ENCODE assay signal across 20 mouse cellular contexts in genomic region chr1:51479691-51480090, GRCm38 (mm10). TPM values are rescaled to one million over a fixed set of nuclear protein-coding genes. Genes with fewer than 3 reads are reported as not detected.
DNase-seq lines count a peak whose midpoint lies in the region; ATAC-seq and TF ChIP-seq lines count a peak whose summit lies in the region.
"Had no signal": no experiment of that assay in that cellular context is flagged by ENCODE, and none has a peak within 500 bp of the region (broad histone marks: within the 10 kb centered on the region; RNA-seq: fewer than 3 reads in every experiment).

No protein-coding gene starts in this region.

- no peak for TF ChIP-seq EP300 in MEL (IDR thresholded peaks at IDR 0.05; ENCODE audit: low read depth in 1 of 2, low read length in 2 of 2)

- H3K79me2 ChIP-seq in MEL (ENCODE audit: control insufficient read depth, insufficient read depth, low read length, poor library complexity) = peaks cover 4% of the 10 kb centered on the region; the same call in 1 of the 2 replicates
- peaks cover 29% of the 10 kb centered on the region for H3K79me2 ChIP-seq in macrophage (ENCODE audit: inconsistent target)

- peaks cover 25% of the 10 kb centered on the region for H3K4me1 ChIP-seq in megakaryocyte, embryonic 14.5 days
- peaks cover 6 to 14% of the 10 kb centered on the region in 2 experiments for H3K4me1 ChIP-seq in MEL (ENCODE audit: control insufficient read depth in 1 of 2, insufficient read depth in 2 of 2, low read length in 2 of 2)
- H3K4me1 ChIP-seq: intestine, embryonic 15.5 days; limb, embryonic 15.5 days had no signal

- no peak overlapping the region for H3K4me3 ChIP-seq in gastrocnemius, adult 2 months
- peak overlapping the region; percentile 98 for H3K4me3 ChIP-seq in megakaryocyte, embryonic 14.5 days (replicated peaks)
- H3K4me3 ChIP-seq in MEL (ENCODE audit: control insufficient read depth in 1 of 2, insufficient read depth in 1 of 2, low read depth in 2 of 2, low read length in 2 of 2) (no peak overlapping the region; a peak in 1 of 4 replicates), macrophage (ENCODE audit: inconsistent target) (peak overlapping the region; percentile 71; the same call in 1 of the 2 replicates)

- peak overlapping the region; percentile 93 for H3K27ac ChIP-seq in gastrocnemius, adult 2 months
- H3K27ac ChIP-seq in MEL (ENCODE audit: control insufficient read depth, low read depth, low read length) (no peak overlapping the region), macrophage (peak overlapping the region; percentile 89)
- H3K27ac ChIP-seq: forebrain, embryonic 15.5 days; limb, embryonic 15.5 days; midbrain, embryonic 12.5 days had no signal

- no peaks in the 10 kb centered on the region for H3K9me3 ChIP-seq in megakaryocyte, embryonic 14.5 days
- H3K9me3 ChIP-seq in MEL (replicated peaks; ENCODE audit: insufficient read depth, low read length) = no peaks in the 10 kb centered on the region
- H3K9me3 ChIP-seq: forebrain, embryonic 15.5 days; hindbrain, embryonic 15.5 days; intestine, embryonic 15.5 days; limb, embryonic 15.5 days; lung, embryonic 15.5 days; midbrain, embryonic 12.5 days had no signal

- TF ChIP-seq CTCF in gastrocnemius, adult 2 months (IDR thresholded peaks at IDR 0.05) = no peak
- TF ChIP-seq CTCF in MEL (IDR thresholded peaks at IDR 0.05 in 2 of 3, conservative IDR thresholded peaks at IDR 0.05 in 1 of 3; ENCODE audit: control insufficient read depth in 1 of 3, insufficient read depth in 1 of 3, low read depth in 2 of 3, low read length in 3 of 3, poor library complexity in 1 of 3, severe bottlenecking in 1 of 3) = no peak

- H3K9ac ChIP-seq in MEL (ENCODE audit: control insufficient read depth, low read depth, low read length, poor library complexity, severe bottlenecking) = 0 out of 2 replicates have a peak overlapping the region, but pooled peaks have one; percentile 14
- H3K9ac ChIP-seq: intestine, embryonic 15.5 days; limb, embryonic 15.5 days; lung, embryonic 15.5 days; midbrain, embryonic 12.5 days had no signal

- no peak for TF ChIP-seq POLR2A in MEL (IDR thresholded peaks at IDR 0.05; ENCODE audit: control insufficient read depth in 1 of 2, insufficient read depth in 1 of 2, low read depth in 1 of 2, low read length in 2 of 2, poor library complexity in 1 of 2)

- no peak for ATAC-seq in megakaryocyte, adult 5-6 weeks (ENCODE audit: poor library complexity, severe bottlenecking)
- ATAC-seq: CD4-positive, CD25-positive, alpha-beta regulatory T cell, adult 4 months; forebrain, embryonic 15.5 days; intestine, embryonic 15.5 days had no signal

- intact Hi-C loops in gastrocnemius, adult 2 months (cut with DNase I) = loop anchor here (5.0 kb wide), 1 partner anchor 38 kb away; no protein-coding TSS in a partner anchor
- intact Hi-C loops in gastrocnemius, postnatal 36 days (cut with DNase I) = loop anchor here (5.0 kb wide), 1 partner anchor 33 kb away; no protein-coding TSS in a partner anchor

- no peak for TF ChIP-seq RAD21 in MEL (IDR thresholded peaks at IDR 0.05; ENCODE audit: low read depth, low read length)

- no peak for DNase-seq in gastrocnemius, adult 2 months
- no peak for DNase-seq in gastrocnemius, postnatal 36 days
- no peak for DNase-seq in MEL (ENCODE audit: low read depth, low spot score)
- DNase-seq in B cell, adult 2 months = no peak
- DNase-seq in layer of hippocampus, postnatal 25 days (ENCODE audit: extremely low spot score in 1 of 2, low spot score in 1 of 2) = no peak
- DNase-seq: cerebellum, adult 18-20 months; cerebellum, postnatal 36 days; gastrocnemius, postnatal 10 days; kidney, postnatal 4 days; left cerebral cortex, postnatal 4 days had no signal

- 100% methylated on average over 1 of the region's 1 CpGs for WGBS in macrophage (ENCODE audit: missing documents)

- no peaks in the 10 kb centered on the region for H3K27me3 ChIP-seq in megakaryocyte, embryonic 14.5 days (replicated peaks)
- no peaks in the 10 kb centered on the region for H3K27me3 ChIP-seq in MEL (ENCODE audit: control insufficient read depth in 1 of 2, insufficient read depth in 2 of 2, low read length in 2 of 2)
- H3K27me3 ChIP-seq: forebrain, embryonic 15.5 days; hindbrain, embryonic 15.5 days; intestine, embryonic 15.5 days; limb, embryonic 15.5 days; lung, embryonic 15.5 days had no signal

- peaks cover 6% of the 10 kb centered on the region for H3K36me3 ChIP-seq in megakaryocyte, embryonic 14.5 days (replicated peaks; ENCODE audit: low read length)
- peaks cover 0 to 25% of the 10 kb centered on the region in 2 experiments; a peak in 2 of 4 replicates for H3K36me3 ChIP-seq in MEL (ENCODE audit: control insufficient read depth in 1 of 2, insufficient read depth in 2 of 2, low read length in 2 of 2)
- no peaks in the 10 kb centered on the region; the same call in 1 of the 2 replicates for H3K36me3 ChIP-seq in macrophage (ENCODE audit: inconsistent target)
- H3K36me3 ChIP-seq: forebrain, embryonic 15.5 days; hindbrain, embryonic 15.5 days; intestine, embryonic 15.5 days; limb, embryonic 15.5 days; lung, embryonic 15.5 days; midbrain, embryonic 12.5 days had no signal

TF ChIP-seq in MEL, 35 proteins besides CTCF, POLR2A, EP300 and RAD21:
- no peak for TF ChIP-seq MYC (IDR thresholded peaks at IDR 0.05; ENCODE audit: low read depth, low read length)
- TF ChIP-seq BHLHE40 (IDR thresholded peaks at IDR 0.05; ENCODE audit: borderline replicate concordance, low read depth, low read length) = no peak
- TF ChIP-seq POLR2AphosphoS2 (IDR thresholded peaks at IDR 0.05; ENCODE audit: low read length) = no peak
- no peak for TF ChIP-seq E2F4 (IDR thresholded peaks at IDR 0.05; ENCODE audit: borderline replicate concordance, low read depth, low read length)
- no peak for TF ChIP-seq ELF1 (IDR thresholded peaks at IDR 0.05; ENCODE audit: low read depth, low read length)
- no peak for TF ChIP-seq MAFK (IDR thresholded peaks at IDR 0.05; ENCODE audit: borderline replicate concordance, low read depth, low read length)
- no peak for TF ChIP-seq MAZ (IDR thresholded peaks at IDR 0.05; ENCODE audit: low read depth, low read length)
- no peak for TF ChIP-seq POLR2AphosphoS5 (IDR thresholded peaks at IDR 0.05; ENCODE audit: borderline replicate concordance, low read depth, low read length)
- no peak for TF ChIP-seq KAT2A (conservative IDR thresholded peaks at IDR 0.05; ENCODE audit: low read depth, low read length)
- no peak for TF ChIP-seq MEF2A (IDR thresholded peaks at IDR 0.05; ENCODE audit: extremely low read depth, insufficient replicate concordance, low read depth, low read length, poor library complexity, severe bottlenecking)
- TF ChIP-seq MAX (IDR thresholded peaks at IDR 0.05; ENCODE audit: low read length) = no peak
- TF ChIP-seq CHD2 (IDR thresholded peaks at IDR 0.05; ENCODE audit: low read length) = no peak
- no peak for TF ChIP-seq NELFE (IDR thresholded peaks at IDR 0.05; ENCODE audit: low read depth, low read length)
- no peak for TF ChIP-seq TAL1 (IDR thresholded peaks at IDR 0.05; ENCODE audit: low read length)
- no peak for TF ChIP-seq NRF1 (IDR thresholded peaks at IDR 0.05; ENCODE audit: insufficient read depth, low read depth, low read length, poor library complexity, severe bottlenecking)
- TF ChIP-seq ZC3H11A (IDR thresholded peaks at IDR 0.05; ENCODE audit: low read depth, low read length) = no peak
- TF ChIP-seq SMC3 (IDR thresholded peaks at IDR 0.05; ENCODE audit: low read depth, low read length) = no peak
- TF ChIP-seq USF2 (IDR thresholded peaks at IDR 0.05; ENCODE audit: borderline replicate concordance in 1 of 2, insufficient read depth in 1 of 2, low read depth in 1 of 2, low read length in 2 of 2) = no peak

RNA-seq across cellular contexts. Expression of gene Nabp1, which starts 1.5 kb away (rescaled TPM):
- 10 to 100 TPM; 13.0 to 22.2 TPM for total RNA-seq in gastrocnemius, adult 2 months (2021)
- total RNA-seq in gastrocnemius, postnatal 36 days (2021) = 10 to 100 TPM; 14.6 to 19.4 TPM
- 1.8 and 4.4 TPM in 2 replicates for polyA plus RNA-seq in megakaryocyte, embryonic 14.5 days (2012; ENCODE audit: insufficient read depth, low replicate concordance)
- 95.3 and 107 TPM in 2 replicates for total RNA-seq in megakaryocyte, adult 5-6 weeks (2015)
- total RNA-seq in megakaryocyte, adult 5-6 weeks (2017) = 277 and 321 TPM in 2 replicates
- total RNA-seq in MEL (2012; rRNA removed) = 10.0 and 11.7 TPM in 2 replicates
- polyA plus RNA-seq in MEL (2012; ENCODE audit: insufficient read depth in 1 of 2, insufficient read length in 2 of 2, low read depth in 1 of 2, low replicate concordance in 2 of 2, missing spikeins in 1 of 2) (1 to 10 TPM in 1 of 2 experiments, not detected in 1; 5.4 TPM), macrophage (2018) (37.1 to 124 TPM (median 89.0 TPM) in 3 replicates)
- 100 to 1,000 TPM in 22 of 26 experiments, 10 to 100 TPM in 4; 26.1 to 711 (median 181) TPM for total RNA-seq in macrophage (2018; cell fraction: chromatin; rRNA removed)
- total RNA-seq in macrophage (2018; cell fraction: cytosol; rRNA removed) = 100 to 1,000 TPM in 5 of 26 experiments, 10 to 100 TPM in 21; 40.7 to 124 (median 68.7) TPM
- 100 to 1,000 TPM in 22 of 26 experiments, 10 to 100 TPM in 4; 52.5 to 494 (median 153) TPM for total RNA-seq in macrophage (2018; cell fraction: nucleus; rRNA removed)
- 10 to 100 TPM; 15.6 to 22.3 TPM for total RNA-seq in layer of hippocampus, postnatal 25 days (2021)

Comparison
In these comparisons a context has a peak if more than half of its experiments do, and no peak if none do; other contexts are left out.
1. H3K4me3 ChIP-seq: peak in megakaryocyte, embryonic 14.5 days (single experiment) and macrophage (single experiment); none in gastrocnemius, adult 2 months (single experiment) and MEL (0 of 2).